Mouse (Mus musculus): ENCODE measurements around the gene Sv2c. TPM values are rescaled to one million over a fixed set of nuclear protein-coding genes. Genes with fewer than 3 reads are reported as not detected.
A peak's percentile ranks its signal among the peaks of the same experiment; 100 is the strongest.

Sv2c gene
- polyA plus RNA-seq, 1 experiment: 0.29 TPM

DNA sequence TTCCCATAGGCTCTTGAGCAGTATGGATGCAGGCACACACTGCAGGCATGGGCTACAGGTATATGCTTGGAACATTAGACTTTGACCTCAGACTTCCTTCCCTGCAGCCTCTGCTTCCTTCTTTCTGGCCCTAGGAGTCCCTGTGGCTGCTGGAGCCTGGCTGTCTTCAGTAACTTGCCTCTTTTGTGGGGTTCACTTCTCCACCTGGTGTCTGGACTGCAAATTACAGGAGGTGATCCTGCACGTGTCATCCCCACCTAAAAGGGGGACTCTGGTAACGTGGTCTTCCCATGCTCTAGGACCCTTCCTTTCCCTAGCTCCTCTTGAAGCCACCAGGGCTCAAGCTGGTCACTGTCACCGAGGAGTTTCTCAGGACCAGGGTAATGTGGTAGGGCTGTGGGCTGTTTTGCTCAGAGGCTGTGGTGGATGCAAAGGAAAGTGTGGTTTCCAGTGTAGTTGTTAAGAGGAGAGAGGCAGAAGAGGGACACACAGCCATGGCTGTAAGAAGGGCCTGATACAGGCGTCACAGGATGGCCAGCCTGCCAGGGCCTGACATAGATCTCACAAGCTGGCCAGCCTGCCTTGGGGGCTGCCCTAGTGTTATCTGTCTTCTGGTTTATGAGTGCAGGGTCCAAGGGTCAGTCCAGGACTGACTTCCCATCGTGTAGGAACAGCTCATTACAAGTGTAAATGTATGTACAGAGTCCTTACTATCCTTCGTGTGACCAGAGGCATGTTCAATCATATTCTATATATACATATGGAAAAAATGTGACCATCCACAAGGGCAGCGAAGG lies 181.1 kb downstream of the Sv2c start:
- peak; percentile 57 for DNase-seq (ENCODE audit: low read depth, low spot score)
- WGBS: 30% methylated on average over 7 of the region's 7 CpGs

DNA sequence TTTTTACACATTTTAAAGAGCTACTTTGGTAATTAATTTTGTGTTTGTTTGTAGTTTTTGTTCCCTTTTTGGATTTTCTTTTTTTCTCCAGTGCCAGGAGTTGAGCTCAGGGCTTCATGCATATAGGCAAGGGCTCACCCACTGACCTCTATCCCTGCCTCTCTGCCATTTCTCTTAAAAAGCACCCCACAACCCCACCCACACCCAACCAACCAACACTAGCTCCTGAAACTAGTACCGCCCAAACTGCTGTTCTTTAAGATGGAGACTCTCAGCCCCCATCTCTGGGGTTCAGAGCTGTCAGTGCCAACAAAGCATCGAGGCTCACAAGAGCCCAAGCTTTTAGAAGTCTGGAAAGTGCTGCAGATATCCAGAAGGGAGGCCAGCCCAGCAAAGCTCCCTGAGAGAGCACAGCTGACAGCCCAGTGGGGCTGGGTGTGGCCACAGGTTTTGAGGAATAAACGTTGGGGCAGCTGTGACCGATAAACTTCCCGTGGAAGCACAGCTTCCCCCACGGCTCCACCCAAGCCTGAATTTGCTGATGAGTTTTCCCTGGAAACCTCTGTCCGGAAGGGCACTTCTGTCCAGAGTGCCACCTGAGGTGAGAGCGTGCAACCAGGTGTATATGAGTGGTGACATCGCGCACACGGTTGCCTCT lies 181.8 kb downstream of the Sv2c start:
- DNase-seq (ENCODE audit: low read depth, low spot score): no peak
- 25% methylated on average over 11 of the region's 11 CpGs for WGBS

DNA sequence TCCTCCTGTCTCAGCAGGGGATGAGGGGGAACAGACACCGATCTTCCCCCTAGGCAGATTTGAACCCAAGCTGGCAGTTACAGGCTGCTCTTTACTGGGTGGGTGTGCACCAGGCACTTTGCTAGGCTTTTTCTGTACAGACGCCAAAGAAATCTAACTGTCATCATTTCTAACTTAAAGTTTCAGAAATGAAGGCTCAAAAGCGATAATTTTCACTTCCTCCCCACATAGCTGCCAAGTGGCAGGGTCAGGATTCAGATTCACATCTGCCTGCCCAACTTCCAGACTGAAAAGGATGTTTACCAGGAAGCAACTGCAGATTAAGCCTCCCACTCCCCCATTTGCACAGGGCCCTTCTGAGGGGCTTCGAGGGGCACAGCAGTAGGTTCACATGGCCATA lies 183.0 kb downstream of the Sv2c start:
- DNase-seq (ENCODE audit: low read depth, low spot score): no peak
- WGBS: 70% methylated on average over 4 of the region's 4 CpGs

DNA sequence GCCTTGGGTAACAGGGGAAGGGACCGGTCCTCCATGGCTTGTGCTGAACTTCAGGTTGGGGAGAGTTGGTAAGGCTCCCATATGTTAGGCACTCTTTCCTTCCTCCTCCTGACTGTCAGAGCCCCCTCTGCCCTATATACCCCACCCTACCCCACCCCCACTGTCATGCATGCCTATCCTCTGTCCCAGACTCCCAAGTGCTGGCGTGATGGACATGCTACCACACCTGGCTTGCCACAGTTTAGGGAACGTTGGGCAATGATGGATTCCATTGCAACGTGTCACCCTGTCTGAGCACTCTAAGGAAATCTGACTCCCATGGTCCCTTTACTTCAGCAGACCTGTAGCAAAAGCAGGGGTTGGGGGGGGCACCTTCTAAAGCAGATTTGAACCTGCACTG lies 183.6 kb downstream of the Sv2c start:
- no peak for DNase-seq (ENCODE audit: low read depth, low spot score)
- 90% methylated on average over 4 of the region's 4 CpGs for WGBS

DNA sequence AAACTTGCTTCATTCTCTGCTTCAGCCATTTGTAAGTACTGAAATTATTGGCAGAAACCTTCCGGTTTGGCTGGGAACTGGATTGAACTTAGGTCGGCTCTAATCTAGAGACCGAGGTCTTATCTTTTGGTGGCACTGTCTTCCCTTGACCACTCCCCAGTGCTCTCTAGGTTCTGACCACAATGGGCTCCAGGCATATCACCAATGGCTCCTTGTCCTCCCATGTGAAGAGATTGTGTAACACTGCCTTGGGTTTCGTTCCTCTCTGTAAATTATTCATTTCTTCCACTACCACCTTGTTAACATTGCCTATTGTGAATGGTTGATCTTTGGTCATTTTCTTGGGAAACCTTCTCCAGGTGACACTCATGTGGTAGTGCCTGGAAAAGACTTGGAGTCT lies 184.0 kb downstream of the Sv2c start:
- no peak for DNase-seq (ENCODE audit: low read depth, low spot score)
- 54% methylated on average over 4 of the region's 4 CpGs for WGBS

DNA sequence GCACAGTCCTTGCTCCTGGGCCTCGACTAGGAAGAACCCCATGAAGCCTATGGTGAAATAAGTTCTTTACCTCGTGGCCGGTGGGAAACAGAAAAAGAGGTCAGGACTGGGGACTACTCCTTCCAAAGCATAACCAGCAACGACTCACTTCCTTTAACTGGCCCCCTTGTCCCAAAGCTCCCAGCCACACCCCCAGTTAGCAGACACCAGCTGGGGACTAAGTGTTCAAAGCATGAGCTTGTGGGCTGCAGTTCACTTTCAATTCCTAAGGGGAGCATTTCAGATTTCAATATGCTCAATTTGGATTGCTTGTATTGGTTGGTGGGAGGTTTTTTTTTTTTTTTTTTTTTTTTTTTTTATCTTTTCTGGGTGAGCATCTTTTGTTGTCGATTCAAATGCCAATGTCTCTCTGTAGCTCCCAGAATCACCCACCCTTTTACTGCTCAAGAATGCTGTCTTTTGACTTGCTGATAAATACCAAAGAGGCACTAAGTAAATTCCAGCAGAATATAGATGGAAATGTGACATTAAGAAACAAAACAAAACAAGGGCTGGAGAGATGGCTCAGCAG lies 186.4 kb downstream of the Sv2c start:
- WGBS: 58% methylated on average over 5 of the region's 5 CpGs
- DNase-seq (ENCODE audit: low read depth, low spot score): no peak

DNA sequence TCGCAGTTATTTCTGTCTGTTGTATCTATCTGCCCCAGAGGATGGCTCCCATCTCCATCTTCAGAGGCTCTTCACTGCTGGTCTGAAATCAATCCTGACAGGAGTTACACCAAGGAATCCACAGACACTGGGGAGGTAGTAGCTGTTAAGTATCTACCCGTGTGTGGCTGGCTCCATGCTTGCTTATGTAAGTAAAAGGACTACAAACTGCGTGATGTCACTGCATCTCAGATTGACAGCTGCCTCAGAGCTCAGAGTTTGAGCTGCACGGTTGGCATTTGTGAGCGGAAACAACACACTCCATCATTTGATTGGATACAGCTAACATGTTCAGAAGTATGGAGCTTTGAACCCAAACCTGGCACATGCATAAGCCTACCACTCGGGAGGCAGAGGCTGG lies 187.8 kb downstream of the Sv2c start:
- DNase-seq (ENCODE audit: low read depth, low spot score): no peak
- 85% methylated on average over 6 of the region's 6 CpGs for WGBS

DNA sequence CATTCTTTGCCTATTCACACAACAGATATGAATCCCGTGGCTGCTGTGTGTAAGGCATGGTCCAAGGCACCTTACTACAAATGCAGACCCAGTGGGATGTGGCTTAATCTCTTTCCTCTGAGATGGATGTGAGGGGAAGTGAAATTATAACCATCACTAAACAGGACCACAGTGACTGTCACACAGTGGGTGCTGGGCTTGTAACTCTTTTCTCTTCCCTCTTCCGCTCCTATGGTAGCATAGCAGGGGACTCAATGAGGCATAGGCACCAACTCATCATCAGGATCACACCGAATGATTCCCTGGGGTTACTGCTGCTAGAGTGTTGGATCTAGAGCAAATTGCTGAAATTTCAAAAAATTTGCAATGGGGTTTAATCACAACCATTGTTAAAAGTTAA lies 188.5 kb downstream of the Sv2c start:
- no peak for DNase-seq (ENCODE audit: low read depth, low spot score)
- WGBS: 89% methylated on average over 3 of the region's 3 CpGs

DNA sequence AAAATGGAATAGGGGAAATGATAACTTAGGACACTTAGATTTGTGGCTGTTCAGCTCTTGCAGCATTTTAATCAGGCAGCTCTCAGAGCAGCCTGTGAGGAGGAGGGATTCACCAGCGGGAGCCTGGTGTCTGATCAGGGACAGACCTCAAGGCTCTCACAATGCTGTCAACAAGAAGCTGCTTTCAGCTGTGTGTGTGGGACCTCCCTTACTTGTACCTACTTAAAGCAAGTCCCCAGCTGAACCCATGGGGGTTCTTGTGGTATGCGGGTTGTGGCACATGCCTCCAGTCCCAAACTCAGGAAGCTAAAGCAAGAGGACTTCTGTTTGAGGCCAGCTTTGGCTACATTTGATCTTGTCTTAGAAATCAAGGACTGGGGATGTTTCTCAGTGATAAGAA lies 189.8 kb downstream of the Sv2c start:
- no peak for DNase-seq (ENCODE audit: low read depth, low spot score)
- WGBS: 82% methylated on average over 2 of the region's 2 CpGs

DNA sequence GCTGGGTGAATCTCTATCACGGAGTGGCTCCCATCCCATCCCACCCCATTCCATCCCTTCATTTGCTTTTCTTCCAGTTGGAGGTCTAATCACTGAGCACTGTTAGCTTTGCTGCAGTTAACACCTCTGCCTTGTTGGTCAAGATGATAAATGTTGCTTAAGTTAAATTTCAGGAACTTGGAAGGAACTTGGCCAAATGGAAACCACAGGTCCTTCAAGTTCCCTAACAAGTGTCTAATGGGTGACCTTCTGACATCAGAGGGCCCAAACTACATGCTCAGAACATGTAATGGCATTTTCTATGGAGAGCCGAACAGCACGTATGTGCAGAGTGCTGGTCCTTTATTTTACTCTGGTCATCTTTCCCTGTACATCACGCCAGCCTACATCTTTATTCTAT lies 190.5 kb downstream of the Sv2c start:
- WGBS: 91% methylated on average over 4 of the region's 4 CpGs
- DNase-seq (ENCODE audit: low read depth, low spot score): no peak

DNA sequence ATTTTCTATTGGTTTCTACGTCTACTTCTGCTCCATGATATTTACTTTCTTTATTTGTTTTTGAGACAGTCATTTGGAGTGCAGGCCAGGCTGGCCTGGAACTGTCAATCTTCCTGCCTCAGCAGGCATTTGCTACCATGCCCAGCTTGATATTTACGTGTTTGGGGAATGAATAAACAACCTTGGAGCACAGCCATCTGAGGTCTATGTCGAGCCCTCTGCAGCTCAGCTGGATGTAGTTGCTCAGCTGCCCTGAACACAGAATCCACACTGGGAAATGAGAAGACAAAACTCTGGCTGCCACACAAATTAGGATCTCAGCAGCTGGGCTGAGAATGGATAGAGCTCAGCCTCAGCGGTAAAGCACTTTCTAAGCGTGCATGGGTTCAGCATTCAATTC lies 191.6 kb downstream of the Sv2c start:
- 61% methylated on average over 5 of the region's 5 CpGs for WGBS
- no peak for DNase-seq (ENCODE audit: low read depth, low spot score)

DNA sequence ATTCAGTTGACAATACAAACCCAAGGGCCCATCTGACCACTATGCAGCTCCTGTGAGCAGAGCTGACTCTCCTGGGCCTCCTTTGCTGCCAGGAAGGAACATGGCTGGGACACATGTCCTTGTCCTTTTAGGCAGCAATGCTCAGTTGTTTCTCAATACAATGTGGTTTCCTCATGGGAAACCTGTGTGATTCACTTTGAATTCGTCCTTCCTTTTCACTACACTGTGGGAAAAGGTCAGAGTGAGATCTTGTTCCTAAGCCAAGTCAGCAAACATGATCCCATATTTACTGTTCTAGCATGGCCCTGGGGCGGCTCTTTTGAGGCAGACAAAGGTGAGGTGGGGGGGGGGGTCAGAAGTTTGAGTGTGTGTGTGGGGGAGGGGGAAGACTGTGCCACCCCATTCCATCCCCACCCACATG lies 208.2 kb downstream of the Sv2c start:
- DNase-seq (ENCODE audit: low read depth, low spot score): peak; percentile 40

DNA sequence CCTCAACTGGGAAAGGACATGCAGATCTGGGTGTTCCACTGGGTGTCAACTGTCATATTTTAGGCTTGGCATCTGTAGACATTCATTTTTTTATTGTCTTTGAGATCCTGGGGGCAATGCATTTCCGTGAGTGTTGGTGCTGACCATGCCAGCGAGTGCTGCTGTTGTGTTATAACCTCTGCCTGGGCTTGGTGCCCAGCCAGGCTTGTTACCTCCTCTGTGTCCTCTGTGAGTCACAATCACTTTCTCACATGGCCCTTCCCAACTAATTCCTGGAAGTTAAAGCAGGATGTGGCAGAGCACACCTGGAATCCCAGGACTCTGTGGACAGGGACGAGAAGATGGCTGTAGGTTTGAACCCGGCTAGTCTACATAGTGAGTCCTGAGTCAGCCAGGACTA lies 209.8 kb downstream of the Sv2c start:
- peak; percentile 74 for DNase-seq (ENCODE audit: low read depth, low spot score)
- 27% methylated on average over 4 of the region's 4 CpGs for WGBS

More for the DNA sequence above, 208.2 kb downstream of the Sv2c start:
- WGBS: 38% methylated on average over 2 of the region's 2 CpGs

DNA sequence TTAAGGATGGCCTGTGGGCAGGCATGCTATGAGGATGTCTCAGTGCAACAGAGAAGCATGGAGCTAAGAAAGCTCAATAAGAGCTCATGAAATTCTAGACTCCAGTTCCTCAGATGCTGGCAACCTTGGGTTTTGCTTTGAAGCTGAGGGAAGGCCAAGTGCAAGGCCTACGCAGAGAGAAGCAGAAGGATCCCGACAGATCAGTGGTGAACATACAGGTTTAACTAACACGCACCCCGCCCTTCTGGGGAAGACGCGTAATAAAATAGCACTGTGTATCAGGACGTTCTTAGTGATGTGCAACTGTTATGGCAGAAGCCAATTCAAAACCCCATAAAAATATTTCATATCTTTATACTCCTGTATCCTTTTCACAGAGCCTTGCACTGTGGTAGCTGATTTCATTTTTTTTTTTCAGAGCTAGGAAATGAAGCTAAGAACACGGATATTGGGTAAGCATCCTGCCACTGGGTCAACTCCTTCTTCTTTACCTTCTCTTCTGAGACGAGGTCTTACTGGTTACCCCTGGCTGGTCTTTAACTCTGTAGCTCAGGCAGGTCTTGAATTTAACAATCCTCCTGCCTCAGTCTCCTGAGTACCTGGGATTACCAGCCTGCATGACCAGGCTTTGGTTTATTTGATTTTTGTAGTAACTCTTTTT lies 213.6 kb downstream of the Sv2c start:
- 46% methylated on average over 9 of the region's 9 CpGs for WGBS
- DNase-seq (ENCODE audit: low read depth, low spot score): no peak

DNA sequence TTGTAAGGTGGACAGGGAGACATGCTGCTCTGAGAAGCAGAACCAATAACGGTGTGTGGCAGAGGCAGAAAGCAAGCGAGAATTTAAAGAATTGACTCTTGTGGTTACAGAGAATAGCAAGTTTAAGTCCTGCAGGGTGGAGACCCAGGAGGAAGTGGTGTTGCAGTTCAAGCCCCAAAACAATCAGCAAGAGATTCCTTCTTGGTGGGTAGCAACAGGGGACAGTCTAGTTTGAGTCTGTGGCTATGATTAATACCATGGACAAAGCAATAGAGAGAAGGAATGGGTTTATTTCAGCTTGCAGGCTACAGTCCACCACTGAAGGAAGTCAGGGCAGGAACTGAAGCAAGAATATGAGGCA lies 219.4 kb downstream of the Sv2c start:
- no peak for DNase-seq (ENCODE audit: low read depth, low spot score)
- 76% methylated on average over 2 of the region's 2 CpGs for WGBS

DNA sequence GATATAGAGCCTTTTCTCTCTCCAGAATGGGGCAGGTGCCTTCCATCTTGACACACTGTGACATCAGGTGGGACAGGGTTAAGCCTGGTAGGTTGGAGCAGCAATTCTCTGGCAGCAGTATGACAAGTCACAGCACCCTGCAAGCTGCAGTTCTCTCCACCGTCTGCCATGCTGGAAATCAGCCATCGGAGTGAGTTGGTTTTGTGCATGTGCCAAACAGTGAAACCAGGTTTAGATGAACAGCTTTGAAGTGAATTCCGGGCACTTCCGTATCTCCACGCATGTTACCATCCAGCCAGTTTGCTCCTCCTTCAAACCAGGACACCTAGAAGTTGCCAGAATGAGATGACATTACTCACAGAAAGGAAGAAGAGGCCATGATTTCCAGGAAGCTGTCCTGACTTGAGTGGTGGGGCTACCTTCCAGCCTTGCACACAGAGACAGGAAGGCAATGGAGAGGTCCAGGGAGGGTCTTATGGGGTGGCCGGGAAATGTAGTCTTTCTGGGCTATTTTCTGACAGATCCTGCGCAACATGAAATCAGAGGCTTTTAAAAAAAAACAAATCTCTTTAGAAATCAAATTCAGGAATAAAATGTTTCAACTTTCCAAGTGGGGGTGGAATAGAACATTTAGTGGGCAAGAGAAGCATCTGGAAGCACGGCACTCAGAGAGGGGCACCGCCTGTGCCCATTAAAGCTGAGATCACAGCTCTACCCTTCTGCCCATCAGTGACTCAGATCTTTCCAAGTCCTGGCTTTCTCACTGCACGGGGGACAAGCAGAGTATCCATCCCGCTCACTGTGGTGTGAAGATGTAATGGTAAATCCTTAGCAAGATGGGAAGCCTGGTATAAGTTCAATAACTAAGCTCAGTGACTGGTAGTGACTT lies 220.0 kb downstream of the Sv2c start:
- DNase-seq (ENCODE audit: low read depth, low spot score): no peak
- 71% methylated on average over 11 of the region's 11 CpGs for WGBS

DNA sequence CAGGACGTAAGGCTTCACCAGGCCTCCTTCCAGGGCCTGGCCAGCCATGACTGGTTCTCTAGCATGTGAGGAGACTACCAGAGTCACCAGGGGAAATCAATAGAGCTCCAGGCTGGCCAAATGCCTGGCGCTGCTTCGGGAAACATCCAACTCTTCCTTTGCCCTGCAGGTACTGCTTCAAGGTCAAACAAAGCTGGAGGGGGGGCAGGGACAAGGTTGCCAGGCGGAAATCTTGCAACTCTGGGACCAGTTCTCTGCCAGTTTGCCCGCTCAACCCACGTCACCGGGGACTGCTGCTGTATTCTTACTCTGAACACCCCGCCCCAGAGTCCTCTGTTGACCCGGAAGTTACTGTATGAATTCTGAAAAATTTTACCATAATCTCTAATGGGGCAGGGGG lies 222.1 kb downstream of the Sv2c start:
- no peak for DNase-seq (ENCODE audit: low read depth, low spot score)
- WGBS: 55% methylated on average over 9 of the region's 9 CpGs

DNA sequence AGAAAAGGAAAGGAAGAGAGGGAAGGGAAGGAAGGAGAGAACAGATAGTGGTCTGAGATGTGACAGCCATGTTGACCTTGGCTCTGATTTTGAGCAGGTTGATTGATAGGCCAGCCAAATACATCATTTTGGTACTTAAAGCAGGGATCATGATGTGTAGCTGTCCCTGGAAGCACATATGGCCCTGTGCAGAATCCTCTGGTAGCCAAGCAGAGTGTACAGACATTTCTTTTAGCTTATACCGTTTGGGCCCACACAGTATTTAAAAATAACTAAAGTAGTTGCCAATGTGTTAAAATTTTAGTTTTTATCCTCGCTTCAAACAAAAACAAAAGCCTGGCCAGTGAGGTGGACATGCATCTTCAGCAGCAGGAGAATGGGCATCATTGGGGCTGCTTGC lies 223.1 kb downstream of the Sv2c start:
- WGBS: 84% methylated on average over 2 of the region's 2 CpGs
- DNase-seq (ENCODE audit: low read depth, low spot score): no peak
